Mouse (Mus musculus): Measurements from ENCODE around the gene Icosl.

- TF ChIP-seq CTCF (conservative IDR thresholded peaks at IDR 0.05; ENCODE audit: insufficient read depth, insufficient read length, low read depth, low read length) (no peak), POLR2A (IDR thresholded peaks at IDR 0.05; ENCODE audit: low read depth, low read length) (no peak)
Measured at GRCm38 (mm10) chr10:78091865-78092724, 23.0 kb downstream of the Icosl start.
